Mouse (Mus musculus) urinary bladder, adult 18-20 months (tissue): ENCODE measurements around the gene Osbpl10.
"Not testable (repeated sequence)": the region's sequence is repeated elsewhere in the genome, so short reads cannot be mapped to it uniquely, and the experiment has no call there.

Experiments used
- DNase-seq, 2 experiments: peaks; one replicate each; pipeline ENCODE4 v3.0.0; 2022; ENCODE audit warnings: low spot score in 2 of 2, mixed read lengths in 2 of 2

Osbpl10 gene

GRCm38 (mm10) chr9:115031046-115031445, 52.7 kb downstream of the Osbpl10 start:
- not testable (repeated sequence) for DNase-seq

GRCm38 (mm10) chr9:115032786-115033185, 54.4 kb downstream of the Osbpl10 start:
- no peak for DNase-seq

GRCm38 (mm10) chr9:115034271-115034670, 55.9 kb downstream of the Osbpl10 start:
- DNase-seq = no peak

- DNase-seq = no peak
Measured at GRCm38 (mm10) chr9:115034788-115035187, 56.4 kb downstream of the Osbpl10 start.

GRCm38 (mm10) chr9:115038215-115038614, 59.8 kb downstream of the Osbpl10 start:
- no peak for DNase-seq

- DNase-seq = no peak
Measured at GRCm38 (mm10) chr9:115038686-115039085, 60.3 kb downstream of the Osbpl10 start.

- DNase-seq = no peak
Measured at GRCm38 (mm10) chr9:115039245-115039644, 60.9 kb downstream of the Osbpl10 start.

GRCm38 (mm10) chr9:115042571-115042970, 64.2 kb downstream of the Osbpl10 start:
- DNase-seq = no peak

- DNase-seq = no peak
Measured at GRCm38 (mm10) chr9:115042971-115043706, 64.8 kb downstream of the Osbpl10 start.

- no peak for DNase-seq
Measured at GRCm38 (mm10) chr9:115043881-115044770, 65.8 kb downstream of the Osbpl10 start.

GRCm38 (mm10) chr9:115045087-115045800, 66.9 kb downstream of the Osbpl10 start:
- no peak for DNase-seq

- DNase-seq = no peak
Measured at GRCm38 (mm10) chr9:115046701-115047100, 68.3 kb downstream of the Osbpl10 start.

- no peak for DNase-seq
Measured at GRCm38 (mm10) chr9:115048340-115048739, 70.0 kb downstream of the Osbpl10 start.

- no peak for DNase-seq
Measured at GRCm38 (mm10) chr9:115048861-115049260, 70.5 kb downstream of the Osbpl10 start.

GRCm38 (mm10) chr9:115049981-115050720, 71.8 kb downstream of the Osbpl10 start:
- peak; percentile 11 to 27 for DNase-seq

GRCm38 (mm10) chr9:115051976-115052375, 73.6 kb downstream of the Osbpl10 start:
- no peak for DNase-seq

GRCm38 (mm10) chr9:115053779-115054178, 75.4 kb downstream of the Osbpl10 start:
- no peak for DNase-seq

GRCm38 (mm10) chr9:115055041-115055830, 76.9 kb downstream of the Osbpl10 start:
- no peak for DNase-seq

GRCm38 (mm10) chr9:115058806-115059205, 80.4 kb downstream of the Osbpl10 start:
- no peak for DNase-seq

- DNase-seq = no peak
Measured at GRCm38 (mm10) chr9:115064834-115065233, 86.5 kb downstream of the Osbpl10 start.

GRCm38 (mm10) chr9:115067071-115067470, 88.7 kb downstream of the Osbpl10 start:
- no peak for DNase-seq
